Mouse (Mus musculus) MEL (cell line): ENCODE measurements at regions not wholly inside any gene's neighbourhood (a gene's known extent, or its start where the extent isn't known, plus 50 kb on each side); places are given as distances from the start of the nearest gene placed in this dataset.

ENCODE experiments used
- DNase-seq: peaks from one replicate; pipeline ENCODE4 v3.0.0; 2011; ENCODE audit warnings: low read depth, low spot score
- H3K27ac ChIP-seq: 2 replicates; pipeline ENCODE4 v1.5.1; 2012; ENCODE audit warnings: low read depth, mild to moderate bottlenecking, control low read depth, low read length, moderate library complexity; ENCODE audit not compliant: control insufficient read depth
- H3K27me3 ChIP-seq, 2 experiments: fragments of 150-350 bp in 1 of 2; sonication (generic) in 1 of 2; 2 replicates each; pipeline ENCODE4 v1.6.1; 2012; ENCODE audit warnings: low read length in 2 of 2, mild to moderate bottlenecking in 2 of 2, improper control_type of control experiment in 1 of 2, moderate library complexity in 1 of 2; ENCODE audit not compliant: insufficient read depth in 2 of 2, control insufficient read depth in 1 of 2
- H3K36me3 ChIP-seq, 2 experiments: 2 replicates each; pipeline ENCODE4 v1.6.1; 2012 to 2014; ENCODE audit warnings: low read length in 2 of 2, improper control_type of control experiment in 1 of 2, inconsistent platforms in 1 of 2, mild to moderate bottlenecking in 1 of 2; ENCODE audit not compliant: insufficient read depth in 2 of 2, control insufficient read depth in 1 of 2
- H3K4me1 ChIP-seq, 2 experiments: fragments of 150-350 bp in 1 of 2; sonication (generic) in 1 of 2; 2 replicates each; pipeline ENCODE4 v1.6.1; 2012; ENCODE audit warnings: low read length in 2 of 2, improper control_type of control experiment in 1 of 2, mild to moderate bottlenecking in 1 of 2; ENCODE audit not compliant: insufficient read depth in 2 of 2, control insufficient read depth in 1 of 2
- H3K4me3 ChIP-seq, 2 experiments: fragments of 150-350 bp in 1 of 2; sonication (generic) in 1 of 2; 2 replicates each; pipeline ENCODE4 v1.5.1; 2012; ENCODE audit warnings: low read depth in 2 of 2, low read length in 2 of 2, mild to moderate bottlenecking in 2 of 2, moderate library complexity in 2 of 2, control low read depth in 1 of 2, improper control_type of control experiment in 1 of 2; ENCODE audit not compliant: control insufficient read depth in 1 of 2, insufficient read depth in 1 of 2
- H3K79me2 ChIP-seq: 2 replicates; pipeline ENCODE4 v1.6.1; 2012; ENCODE audit warnings: mild to moderate bottlenecking, low read length, moderate library complexity; ENCODE audit not compliant: control insufficient read depth, poor library complexity, insufficient read depth
- H3K9ac ChIP-seq: 2 replicates; pipeline ENCODE4 v1.6.1; 2012; ENCODE audit warnings: low read depth, mild to moderate bottlenecking, control low read depth, low read length, moderate library complexity; ENCODE audit not compliant: control insufficient read depth, poor library complexity, severe bottlenecking
- H3K9me3 ChIP-seq: fragments of 150-350 bp; sonication (generic); replicated peaks from 2 replicates; pipeline ENCODE4 v1.6.1; 2012; ENCODE audit warnings: mild to moderate bottlenecking, low read length, improper control_type of control experiment, moderate library complexity; ENCODE audit not compliant: insufficient read depth
- CHD1 ChIP-seq: IDR thresholded peaks from 2 replicates; pipeline ENCODE4 v1.6.1; 2012; ENCODE audit warnings: low read depth, mild to moderate bottlenecking, inconsistent platforms, low read length, improper control_type of control experiment
- CTCF ChIP-seq, 3 experiments: IDR thresholded peaks in 2 of 3; conservative IDR thresholded peaks in 1 of 3; 2 replicates each; pipeline ENCODE4 v1.5.1; 2011 to 2012; ENCODE audit warnings: low read length in 3 of 3, low read depth in 2 of 3, mild to moderate bottlenecking in 2 of 3, improper control_type of control experiment in 1 of 3, inconsistent platforms in 1 of 3, mixed read lengths in 1 of 3, moderate library complexity in 1 of 3; ENCODE audit not compliant: control insufficient read depth in 1 of 3, insufficient read depth in 1 of 3, poor library complexity in 1 of 3, severe bottlenecking in 1 of 3
- ELF1 ChIP-seq: IDR thresholded peaks from 2 replicates; pipeline ENCODE4 v1.6.1; 2014; ENCODE audit warnings: low read depth, mild to moderate bottlenecking, inconsistent platforms, low read length, improper control_type of control experiment, moderate library complexity
- EP300 ChIP-seq, 2 experiments: IDR thresholded peaks; 2 replicates each; pipeline ENCODE4 v1.6.1; 2011; ENCODE audit warnings: improper control_type of control experiment in 2 of 2, low read length in 2 of 2, low read depth in 1 of 2, mild to moderate bottlenecking in 1 of 2
- GABPA ChIP-seq: IDR thresholded peaks from 2 replicates; pipeline ENCODE4 v1.6.1; 2012; ENCODE audit warnings: low read depth, mild to moderate bottlenecking, inconsistent platforms, low read length, improper control_type of control experiment, moderate library complexity
- JUND ChIP-seq: IDR thresholded peaks from 2 replicates; pipeline ENCODE4 v1.6.1; 2011; ENCODE audit warnings: low read depth, mild to moderate bottlenecking, improper control_type of control experiment, low read length
- NRF1 ChIP-seq: IDR thresholded peaks from 2 replicates; pipeline ENCODE4 v1.6.1; 2014; ENCODE audit warnings: low read depth, mild to moderate bottlenecking, inconsistent platforms, low read length, improper control_type of control experiment, moderate library complexity; ENCODE audit not compliant: poor library complexity, insufficient read depth, severe bottlenecking
- POLR2A ChIP-seq, 2 experiments: IDR thresholded peaks; 2 replicates each; pipeline ENCODE4 v1.6.1; 2011 to 2012; ENCODE audit warnings: low read length in 2 of 2, mild to moderate bottlenecking in 2 of 2, control low read depth in 1 of 2, improper control_type of control experiment in 1 of 2, low read depth in 1 of 2, moderate library complexity in 1 of 2; ENCODE audit not compliant: control insufficient read depth in 1 of 2, insufficient read depth in 1 of 2, poor library complexity in 1 of 2
- RAD21 ChIP-seq: IDR thresholded peaks from 2 replicates; pipeline ENCODE4 v1.6.1; 2011; ENCODE audit warnings: mild to moderate bottlenecking, low read depth, low read length, improper control_type of control experiment
- SIN3A ChIP-seq: IDR thresholded peaks from 2 replicates; pipeline ENCODE4 v1.6.1; 2012; ENCODE audit warnings: low read length, improper control_type of control experiment, inconsistent platforms
- SMC3 ChIP-seq: IDR thresholded peaks from 2 replicates; pipeline ENCODE4 v1.6.1; 2011; ENCODE audit warnings: low read depth, low read length, improper control_type of control experiment
- TBP ChIP-seq: IDR thresholded peaks from 2 replicates; pipeline ENCODE4 v1.8.0; 2011; ENCODE audit warnings: low read depth, low read length, improper control_type of control experiment
- TCF12 ChIP-seq: IDR thresholded peaks from 2 replicates; pipeline ENCODE4 v1.6.1; 2014; ENCODE audit warnings: low read depth, mild to moderate bottlenecking, inconsistent platforms, low read length, improper control_type of control experiment, moderate library complexity
- UBTF ChIP-seq: IDR thresholded peaks from 2 replicates; pipeline ENCODE4 v1.6.1; 2012; ENCODE audit warnings: low read depth, mild to moderate bottlenecking, inconsistent platforms, low read length, improper control_type of control experiment, moderate library complexity, borderline replicate concordance; ENCODE audit not compliant: insufficient read depth
- USF2 ChIP-seq, 2 experiments: IDR thresholded peaks; 2 replicates each; pipeline ENCODE4 v1.6.1; 2011 to 2012; ENCODE audit warnings: improper control_type of control experiment in 2 of 2, low read length in 2 of 2, borderline replicate concordance in 1 of 2, inconsistent platforms in 1 of 2, low read depth in 1 of 2, mild to moderate bottlenecking in 1 of 2; ENCODE audit not compliant: insufficient read depth in 1 of 2
- ZKSCAN1 ChIP-seq: IDR thresholded peaks from 2 replicates; pipeline ENCODE4 v1.6.1; 2012; ENCODE audit warnings: low read depth, mild to moderate bottlenecking, inconsistent platforms, low read length, improper control_type of control experiment, moderate library complexity
- ZMIZ1 ChIP-seq: IDR thresholded peaks from 2 replicates; pipeline ENCODE4 v1.6.1; 2012; ENCODE audit warnings: low read depth, mild to moderate bottlenecking, inconsistent platforms, low read length, improper control_type of control experiment, moderate library complexity

GRCm38 (mm10) chr1:23207024-23207423 lies 105.0 kb upstream of the 4933415F23Rik start:
- Histone ChIP-seq H3K27me3 (peaks cover 0 to 1% of the 10 kb centered on the region in 2 experiments; a peak in 1 of 4 replicates), H3K79me2 (no peaks in the 10 kb centered on the region), H3K9me3 (no peaks in the 10 kb centered on the region), H3K4me1 (no peaks in the 10 kb centered on the region), H3K36me3 (no peaks in the 10 kb centered on the region), H3K4me3 (peak overlapping the region in 1 of 2 experiments; percentile 11; a peak in 1 of 4 replicates), H3K27ac (no peak overlapping the region), H3K9ac (no peak overlapping the region)
- TF ChIP-seq EP300 (IDR thresholded peaks at IDR 0.05; ENCODE audit: low read depth in 1 of 2, low read length in 2 of 2) (no peak), NRF1 (no peak), UBTF (no peak)
- DNase-seq, result no peak

- TF ChIP-seq POLR2A (IDR thresholded peaks at IDR 0.05; ENCODE audit: control insufficient read depth in 1 of 2, insufficient read depth in 1 of 2, low read depth in 1 of 2, low read length in 2 of 2, poor library complexity in 1 of 2), result no peak
- no peak for TF ChIP-seq NRF1
- no peak for TF ChIP-seq CTCF (IDR thresholded peaks at IDR 0.05 in 2 of 3, conservative IDR thresholded peaks at IDR 0.05 in 1 of 3; ENCODE audit: control insufficient read depth in 1 of 3, insufficient read depth in 1 of 3, low read depth in 2 of 3, low read length in 3 of 3, poor library complexity in 1 of 3, severe bottlenecking in 1 of 3)
- no peak for TF ChIP-seq ZMIZ1
- TF ChIP-seq EP300 (IDR thresholded peaks at IDR 0.05; ENCODE audit: low read depth in 1 of 2, low read length in 2 of 2), result no peak
- no peak for TF ChIP-seq RAD21
- no peak for TF ChIP-seq TBP
- no peak for TF ChIP-seq SIN3A
- no peak for TF ChIP-seq TCF12
- TF ChIP-seq SMC3, result no peak
- TF ChIP-seq ZKSCAN1, result no peak
- no peak for TF ChIP-seq GABPA
- TF ChIP-seq CHD1, result no peak
- TF ChIP-seq USF2 (IDR thresholded peaks at IDR 0.05; ENCODE audit: borderline replicate concordance in 1 of 2, insufficient read depth in 1 of 2, low read depth in 1 of 2, low read length in 2 of 2), result no peak
- no peak for TF ChIP-seq ELF1
- no peak for TF ChIP-seq JUND
- no peak overlapping the region for H3K27ac ChIP-seq
- H3K9me3 ChIP-seq, result no peaks in the 10 kb centered on the region
- no peaks in the 10 kb centered on the region for H3K4me1 ChIP-seq
- no peaks in the 10 kb centered on the region for H3K79me2 ChIP-seq
- no peaks in the 10 kb centered on the region for H3K27me3 ChIP-seq
- H3K9ac ChIP-seq, result no peak overlapping the region
- H3K36me3 ChIP-seq, result no peaks in the 10 kb centered on the region
- no peak overlapping the region for H3K4me3 ChIP-seq
- no peak for DNase-seq
These were observed 100.7 kb upstream of the 4933415F23Rik start for GRCm38 (mm10) chr1:23202511-23203435.
